ENCODE assay signal across 21 mouse cellular contexts in the genomic region with DNA sequence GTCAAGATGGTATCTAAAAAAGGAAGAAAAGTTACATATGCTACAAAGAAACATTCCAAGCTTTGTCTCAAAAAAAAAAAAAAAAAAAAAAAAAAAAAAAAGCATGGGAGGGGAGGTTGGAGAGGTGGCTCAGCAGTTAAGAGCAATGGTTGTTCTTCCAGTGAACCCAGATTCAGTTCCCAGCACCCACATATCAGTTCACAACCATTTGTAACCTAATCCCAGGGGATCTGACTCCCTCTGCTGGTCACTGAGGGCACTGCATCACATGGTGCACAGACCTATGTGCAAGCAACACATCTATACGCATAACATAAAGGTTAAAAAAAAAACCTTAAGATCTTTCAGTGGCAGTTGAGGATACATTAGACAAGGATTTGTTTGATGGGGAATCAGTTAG. TPM values are rescaled to one million over a fixed set of nuclear protein-coding genes. Genes with fewer than 3 reads are reported as not detected.
DNase-seq lines count a peak whose midpoint lies in the region; ATAC-seq and TF ChIP-seq lines count a peak whose summit lies in the region.
"Had no signal": no experiment of that assay in that cellular context is flagged by ENCODE, and none has a peak within 500 bp of the region (broad histone marks: within the 10 kb centered on the region; RNA-seq: fewer than 3 reads in every experiment).

No protein-coding gene starts in this region.

- intact Hi-C loops in gastrocnemius, adult 2 months (cut with DNase I), result no loop called here

- no peak for ATAC-seq in forebrain, embryonic 13.5 days
- no peak for ATAC-seq in frontal cortex, adult (ENCODE audit: low TSS enrichment)
- ATAC-seq: midbrain, embryonic 13.5 days had no signal

- H3K4me2 ChIP-seq in forebrain, embryonic 13.5 days, result no peak overlapping the region
- H3K4me2 ChIP-seq: heart, embryonic 12.5 days; hindbrain, embryonic 12.5 days; limb, embryonic 12.5 days; midbrain, embryonic 13.5 days had no signal

- DNase-seq in gastrocnemius, adult 2 months, result no peak
- DNase-seq in gastrocnemius, postnatal 25 days, result no peak
- no peak for DNase-seq in lung, adult 2 months
- DNase-seq in lung, postnatal 4 days, result no peak
- DNase-seq in R1 (ENCODE audit: low read depth, low spot score), result peak; percentile 62
- DNase-seq: cerebellum, adult 2 months; kidney, adult 8-10 months; retina, postnatal 1 day had no signal

- H3K9me3 ChIP-seq in forebrain, embryonic 13.5 days (replicated peaks), result no peaks in the 10 kb centered on the region
- H3K9me3 ChIP-seq: embryonic facial prominence, embryonic 10.5 days; forebrain, embryonic 10.5 days; heart, embryonic 12.5 days; hindbrain, embryonic 12.5 days had no signal

- no peaks in the 10 kb centered on the region for H3K27me3 ChIP-seq in small intestine, adult 2 months (ENCODE audit: control insufficient read depth, insufficient read depth, low read length)
- H3K27me3 ChIP-seq in forebrain, embryonic 13.5 days, result no peaks in the 10 kb centered on the region
- H3K27me3 ChIP-seq: heart, embryonic 12.5 days; hindbrain, embryonic 12.5 days; limb, embryonic 12.5 days; midbrain, embryonic 13.5 days had no signal

- TF ChIP-seq CTCF in gastrocnemius, adult 2 months (IDR thresholded peaks at IDR 0.05), result peak; percentile 29; the same call in 1 of the 2 replicates
- TF ChIP-seq CTCF in lung, adult 2 months (IDR thresholded peaks at IDR 0.05; ENCODE audit: insufficient read depth, low read length), result 0 out of 2 replicates have a peak, but pooled peaks have one; percentile 14
- peak; percentile 50; the same call in 1 of the 2 replicates for TF ChIP-seq CTCF in small intestine, adult 2 months (IDR thresholded peaks at IDR 0.05; ENCODE audit: extremely low read depth, insufficient read length, insufficient replicate concordance, low read depth, low read length)

- H3K9ac ChIP-seq in forebrain, embryonic 13.5 days, result no peak overlapping the region
- H3K9ac ChIP-seq: heart, embryonic 12.5 days; hindbrain, embryonic 12.5 days; limb, embryonic 12.5 days; midbrain, embryonic 13.5 days had no signal

- peaks cover 5% of the 10 kb centered on the region; the same call in 1 of the 2 replicates for H3K36me3 ChIP-seq in small intestine, adult 2 months (ENCODE audit: control insufficient read depth, insufficient read depth, low read length)
- no peaks in the 10 kb centered on the region for H3K36me3 ChIP-seq in forebrain, embryonic 13.5 days (ENCODE audit: poor library complexity, severe bottlenecking)
- H3K36me3 ChIP-seq: embryonic facial prominence, embryonic 10.5 days; forebrain, embryonic 10.5 days; heart, embryonic 12.5 days; hindbrain, embryonic 12.5 days; limb, embryonic 12.5 days; midbrain, embryonic 13.5 days had no signal

- H3K4me3 ChIP-seq in gastrocnemius, adult 2 months, result no peak overlapping the region
- no peak overlapping the region for H3K4me3 ChIP-seq in lung, adult 2 months (replicated peaks; ENCODE audit: extremely low read depth, low read depth, low read length)
- H3K4me3 ChIP-seq in small intestine, adult 2 months (ENCODE audit: low read depth, low read length), result no peak overlapping the region
- no peak overlapping the region for H3K4me3 ChIP-seq in forebrain, embryonic 13.5 days
- H3K4me3 ChIP-seq: embryonic facial prominence, embryonic 10.5 days; forebrain, embryonic 10.5 days; heart, embryonic 12.5 days; hindbrain, embryonic 12.5 days; limb, embryonic 12.5 days; midbrain, embryonic 13.5 days had no signal

- 97% methylated on average over 1 of the region's 1 CpGs for whole genome bisulfite sequencing in lung, adult 2 months
- 97% methylated on average over 1 of the region's 1 CpGs for WGBS in small intestine, adult 2 months
- 97% methylated on average over 1 of the region's 1 CpGs for WGBS in forebrain, embryonic 13.5 days

- TF ChIP-seq POLR2A in lung, adult 2 months (IDR thresholded peaks at IDR 0.05; ENCODE audit: borderline replicate concordance, extremely low read depth, low read depth, low read length), result no peak
- TF ChIP-seq POLR2A in small intestine, adult 2 months (IDR thresholded peaks at IDR 0.05; ENCODE audit: low read depth, low read length), result no peak

- H3K27ac ChIP-seq in gastrocnemius, adult 2 months, result no peak overlapping the region
- H3K27ac ChIP-seq in small intestine, adult 2 months (ENCODE audit: insufficient read depth, low read depth, low read length), result peak overlapping the region; percentile 98; the same call in 1 of the 2 replicates
- no peak overlapping the region for H3K27ac ChIP-seq in forebrain, embryonic 13.5 days
- H3K27ac ChIP-seq: embryonic facial prominence, embryonic 10.5 days; forebrain, embryonic 10.5 days; hindbrain, embryonic 12.5 days; limb, embryonic 12.5 days; midbrain, embryonic 13.5 days had no signal

- no peaks in the 10 kb centered on the region for H3K4me1 ChIP-seq in lung, adult 2 months (ENCODE audit: control insufficient read depth, insufficient read depth, low read length)
- H3K4me1 ChIP-seq in small intestine, adult 2 months (ENCODE audit: control insufficient read depth, insufficient read depth, insufficient read length, low read length), result peaks cover 2% of the 10 kb centered on the region; the same call in 1 of the 2 replicates
- no peaks in the 10 kb centered on the region for H3K4me1 ChIP-seq in forebrain, embryonic 13.5 days
- H3K4me1 ChIP-seq: embryonic facial prominence, embryonic 10.5 days; forebrain, embryonic 10.5 days; heart, embryonic 12.5 days; hindbrain, embryonic 12.5 days; limb, embryonic 12.5 days; midbrain, embryonic 13.5 days had no signal

RNA-seq across cellular contexts. Expression of a gene that starts 9.2 kb away (rescaled TPM):
- not detected for total RNA-seq in gastrocnemius, adult 2 months (2021)
- total RNA-seq in gastrocnemius, postnatal 25 days (2021), result not detected
- polyA plus RNA-seq in lung, adult 2 months (2012; rRNA removed), result 0.56 TPM in 1 of 2 replicates, not detected in the other
- 25.6 and 46.2 TPM in 2 replicates for polyA plus RNA-seq in small intestine, adult 2 months (2012; rRNA removed)
- polyA plus RNA-seq in forebrain, embryonic 13.5 days (2015; fragmentation: Nextera tagmentation; extraction: Ambion mirVana), result not detected in 2 replicates
- total RNA-seq: gastrocnemius, adult 8-10 months; layer of hippocampus, postnatal 10 days had no signal
- polyA plus RNA-seq: cerebellum, adult 2 months; embryonic facial prominence, embryonic 10.5 days; forebrain, embryonic 10.5 days; heart, embryonic 12.5 days; hindbrain, embryonic 12.5 days; limb, embryonic 12.5 days; midbrain, embryonic 13.5 days; neural tube, embryonic 14.5 days; spleen, adult 2 months had no signal

RNA-seq across cellular contexts. Expression of a gene that starts 16.7 kb away (rescaled TPM):
- under 1 TPM; 0.61 to 0.95 TPM for total RNA-seq in gastrocnemius, adult 2 months (2021)
- total RNA-seq in gastrocnemius, postnatal 25 days (2021), result 1 to 10 TPM in 1 of 2 experiments, under 1 TPM in 1; 0.51 to 1.0 TPM
- 1.4 and 2.3 TPM in 2 replicates for polyA plus RNA-seq in lung, adult 2 months (2012; rRNA removed)
- polyA plus RNA-seq in small intestine, adult 2 months (2012; rRNA removed), result 0.89 and 1.5 TPM in 2 replicates
- 97.9 and 98.0 TPM in 2 replicates for polyA plus RNA-seq in forebrain, embryonic 13.5 days (2015; fragmentation: Nextera tagmentation; extraction: Ambion mirVana)

RNA-seq across cellular contexts. Expression of a gene that starts 37.1 kb away (rescaled TPM):
- total RNA-seq in gastrocnemius, adult 2 months (2021), result 100 to 1,000 TPM; 385 to 418 TPM
- 100 to 1,000 TPM; 339 to 340 TPM for total RNA-seq in gastrocnemius, postnatal 25 days (2021)
- polyA plus RNA-seq in lung, adult 2 months (2012; rRNA removed), result 102 and 113 TPM in 2 replicates
- polyA plus RNA-seq in small intestine, adult 2 months (2012; rRNA removed), result 134 and 160 TPM in 2 replicates
- polyA plus RNA-seq in forebrain, embryonic 13.5 days (2015; fragmentation: Nextera tagmentation; extraction: Ambion mirVana), result 715 and 810 TPM in 2 replicates

Comparison
In these comparisons a context has a peak if more than half of its experiments do, and no peak if none do; other contexts are left out.
1. RNA of a gene that starts 9.2 kb away (polyA plus RNA-seq): 25.6 to 46.2 TPM in small intestine, adult 2 months; 0.56 TPM in lung, adult 2 months and not detected in forebrain, embryonic 13.5 days; every median in the first group is over 10 times any median in the second.
2. RNA of a gene that starts 16.7 kb away (polyA plus RNA-seq): 97.9 to 98.0 TPM in forebrain, embryonic 13.5 days; 1.4 to 2.3 TPM in lung, adult 2 months and 0.89 to 1.5 TPM in small intestine, adult 2 months; every median in the first group is over 10 times any median in the second.
3. Peak in every context shown above with its lines, with median percentiles within 50 percentile points of each other: CTCF ChIP-seq.